Mouse (Mus musculus) embryonic facial prominence, embryonic 15.5 days (tissue): ENCODE results near the gene Poc1b. TPM values are rescaled to one million over a fixed set of nuclear protein-coding genes. Genes with fewer than 3 reads are reported as not detected.

Experiments
- ATAC-seq: fragments of 200-750 bp; cut with Nextera tagmentation; 2 replicates; pipeline ENCODE4 v1.8.0; 2017; ENCODE audit warnings: low read depth, moderate TSS enrichment; ENCODE audit not compliant: insufficient number of reproducible peaks, low FRiP score, low TSS enrichment
- H3K27ac ChIP-seq: fragments of 300-500 bp; sonication (generic); replicated peaks from 2 replicates; pipeline ENCODE4 v1.5.1; 2015; ENCODE audit warnings: mild to moderate bottlenecking, inconsistent platforms
- H3K27me3 ChIP-seq: fragments of 300-500 bp; sonication (generic); 2 replicates; pipeline ENCODE4 v1.6.1; 2015; ENCODE audit warnings: inconsistent platforms
- H3K36me3 ChIP-seq: fragments of 300-500 bp; sonication (generic); 2 replicates; pipeline ENCODE4 v1.6.1; 2015; ENCODE audit warnings: mild to moderate bottlenecking, inconsistent platforms
- H3K4me1 ChIP-seq: fragments of 300-500 bp; sonication (generic); 2 replicates; pipeline ENCODE4 v1.6.1; 2015; ENCODE audit warnings: inconsistent platforms
- H3K4me2 ChIP-seq: fragments of 300-500 bp; sonication (generic); replicated peaks from 2 replicates; pipeline ENCODE4 v1.6.1; 2015; ENCODE audit warnings: mild to moderate bottlenecking, inconsistent platforms
- H3K4me3 ChIP-seq: fragments of 300-500 bp; sonication (generic); replicated peaks from 2 replicates; pipeline ENCODE4 v1.5.1; 2015; ENCODE audit warnings: mild to moderate bottlenecking, inconsistent platforms
- H3K9ac ChIP-seq: fragments of 300-500 bp; sonication (generic); 2 replicates; pipeline ENCODE4 v1.6.1; 2015; ENCODE audit warnings: inconsistent platforms
- H3K9me3 ChIP-seq: fragments of 300-500 bp; sonication (generic); replicated peaks from 2 replicates; pipeline ENCODE4 v1.6.1; 2016; ENCODE audit warnings: inconsistent platforms
- WGBS: fragments of 180-500 bp; shearing (Covaris S2); methylation state at CpG from one replicate; pipeline ENCODE4 v1.1.7; 2015; 5-methylcytosine and 5-hydroxymethylcytosine counted together
- polyA plus RNA-seq: library from polyadenylated mRNA; unstranded; fragments of >200 nt; fragmentation: Nextera tagmentation; extraction: Ambion mirVana; gene quantifications from 2 replicates; pipeline ENCODE4 v1.2.1, GENCODE M21; 2015

Poc1b gene
- polyA plus RNA-seq, 1 experiment from 2014 or later, result 20.5 TPM

DNA sequence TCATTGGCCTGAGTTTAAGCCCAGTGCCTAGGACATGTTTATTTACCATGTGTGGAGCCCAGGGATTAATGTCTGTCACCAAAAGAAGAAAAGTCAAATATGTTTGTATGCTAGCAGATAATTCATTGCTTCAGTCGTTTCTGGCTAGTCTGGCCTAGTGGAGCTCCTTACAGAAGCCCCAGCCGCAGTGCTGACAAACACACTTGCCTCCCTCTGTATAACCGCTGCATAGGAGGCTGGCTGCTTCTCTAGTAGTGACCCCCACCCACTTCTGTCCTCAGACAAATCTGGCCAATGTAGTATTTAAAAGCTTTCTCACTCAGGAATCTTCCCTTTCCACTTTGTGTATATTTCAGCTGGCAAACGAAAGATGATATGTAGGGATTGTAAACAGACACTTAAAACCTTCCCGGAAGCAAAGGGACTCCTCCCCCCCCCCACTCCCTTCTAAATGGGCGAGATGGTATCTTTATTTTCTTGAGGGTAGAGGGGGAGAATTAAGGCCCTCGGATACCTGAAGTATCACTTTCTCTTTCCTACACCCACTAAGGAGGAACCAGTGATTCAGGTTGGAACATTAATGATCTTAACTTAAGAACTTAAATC lies 137.9 kb downstream of the Poc1b start:
- H3K27ac ChIP-seq, result no peak overlapping the region
- H3K4me3 ChIP-seq, result no peak overlapping the region
- H3K4me1 ChIP-seq, result peaks cover 16% of the 10 kb centered on the region; the same call in 1 of the 2 replicates
- WGBS, result 31% methylated on average over 7 of the region's 7 CpGs
- H3K9ac ChIP-seq, result no peak overlapping the region
- no peak overlapping the region for H3K4me2 ChIP-seq
- no peak for ATAC-seq
- no peaks in the 10 kb centered on the region for H3K9me3 ChIP-seq
- H3K27me3 ChIP-seq, result no peaks in the 10 kb centered on the region
- no peaks in the 10 kb centered on the region for H3K36me3 ChIP-seq

DNA sequence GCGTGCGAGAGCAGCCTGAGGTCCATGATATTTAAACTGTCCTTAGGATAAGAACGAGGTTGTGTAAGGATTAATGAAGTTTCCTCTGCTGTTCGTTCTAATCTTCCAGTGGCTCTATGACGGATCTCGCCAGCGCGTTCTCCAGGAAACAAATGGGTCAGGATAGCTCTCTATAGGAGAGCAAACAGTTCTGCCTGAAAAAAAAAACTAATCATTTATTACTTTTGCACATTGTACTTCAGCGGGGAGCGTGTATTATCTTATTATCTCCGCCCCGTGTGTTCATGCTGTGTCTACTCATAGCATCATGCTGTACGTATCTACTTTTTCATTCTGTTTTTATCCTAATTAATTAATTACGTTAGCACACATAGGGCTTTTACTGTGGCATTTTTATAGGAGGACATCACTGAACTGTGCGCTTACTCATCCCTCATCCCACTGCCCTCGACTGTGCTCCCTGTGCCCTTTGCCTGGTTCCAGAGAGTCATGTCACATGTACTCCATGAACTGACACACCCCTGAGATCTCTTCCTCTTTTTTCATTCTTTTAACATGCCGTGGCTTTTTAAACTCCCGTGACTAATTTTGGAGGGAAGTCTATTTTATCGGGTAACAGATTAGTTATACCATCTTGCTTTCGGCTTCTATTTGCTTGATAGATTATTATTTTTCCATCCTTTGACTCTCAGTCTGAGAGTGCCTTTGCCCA lies 140.1 kb downstream of the Poc1b start:
- no peaks in the 10 kb centered on the region for H3K9me3 ChIP-seq
- no peak overlapping the region for H3K4me3 ChIP-seq
- WGBS, result 76% methylated on average over 20 of the region's 20 CpGs
- H3K36me3 ChIP-seq, result no peaks in the 10 kb centered on the region
- H3K27ac ChIP-seq, result no peak overlapping the region
- H3K4me2 ChIP-seq, result no peak overlapping the region
- ATAC-seq, result no peak
- no peak overlapping the region for H3K9ac ChIP-seq
- peaks cover 10% of the 10 kb centered on the region; the same call in 1 of the 2 replicates for H3K4me1 ChIP-seq
- no peaks in the 10 kb centered on the region for H3K27me3 ChIP-seq

Other genes with a start within 250 kb of the Poc1b start
- 116 and 122 TPM in 2 replicates for gene Atp2b1, start 192.6 kb upstream of the Poc1b start, polyA plus RNA-seq
- gene Galnt4, start 1.1 kb downstream of the Poc1b start, polyA plus RNA-seq, result 9.8 and 10.0 TPM in 2 replicates
- gene Phxr2, start 19.3 kb downstream of the Poc1b start, polyA plus RNA-seq, result not detected in 2 replicates
- 65.2 and 68.1 TPM in 2 replicates for gene Dusp6, start 156.2 kb downstream of the Poc1b start, polyA plus RNA-seq